Mouse (Mus musculus) monocyte, adult 5-6 weeks (primary cell): ENCODE data around the gene Iah1. TPM values are rescaled to one million over a fixed set of nuclear protein-coding genes. Genes with fewer than 3 reads are reported as not detected.

Source experiments
- ATAC-seq: fragments of 153-309, 156-312 bp; replicated peaks from 2 replicates; pipeline ENCODE4 v1.8.0; 2017; ENCODE audit warnings: mild to moderate bottlenecking; ENCODE audit not compliant: low TSS enrichment, insufficient number of reproducible peaks, severe bottlenecking, poor library complexity, low FRiP score
- total RNA-seq: library from RNA; stranded (forward); fragments of 200-1000, 200-491, 200-594 nt; gene quantifications from 3 replicates; pipeline ENCODE4 v1.2.3, GENCODE M21; 2017

Gene Iah1
- total RNA-seq, 1 experiment from 2014 or later: 10.9 TPM

- no peak for ATAC-seq
Measured at GRCm38 (mm10) chr12:21312201-21312600, 4.0 kb upstream of the Iah1 start.

GRCm38 (mm10) chr12:21316869-21317265 is 678 bp downstream of the Iah1 start:
- no peak for ATAC-seq

- no peak for ATAC-seq
Measured at GRCm38 (mm10) chr12:21318143-21318895, 2.1 kb downstream of the Iah1 start.

GRCm38 (mm10) chr12:21320317-21320716 is 4.1 kb downstream of the Iah1 start:
- no peak for ATAC-seq

GRCm38 (mm10) chr12:21321170-21321569 is 5.0 kb downstream of the Iah1 start:
- no peak for ATAC-seq

- ATAC-seq: 0 out of 2 replicates have a peak, but pooled peaks have one; percentile 1
Measured at GRCm38 (mm10) chr12:21322296-21322695, 6.1 kb downstream of the Iah1 start.

- ATAC-seq: no peak
Measured at GRCm38 (mm10) chr12:21322856-21323255, 6.7 kb downstream of the Iah1 start.

GRCm38 (mm10) chr12:21324101-21324500 is 7.9 kb downstream of the Iah1 start:
- no peak for ATAC-seq

GRCm38 (mm10) chr12:21325266-21325665 is 9.1 kb downstream of the Iah1 start:
- ATAC-seq: no peak

- no peak for ATAC-seq
Measured at GRCm38 (mm10) chr12:21326325-21326724, 10.1 kb downstream of the Iah1 start.

GRCm38 (mm10) chr12:21329661-21330400 is 13.6 kb downstream of the Iah1 start:
- ATAC-seq: no peak

- ATAC-seq: no peak
Measured at GRCm38 (mm10) chr12:21330961-21331576, 14.9 kb downstream of the Iah1 start.

- no peak for ATAC-seq
Measured at GRCm38 (mm10) chr12:21331711-21332110, 15.5 kb downstream of the Iah1 start.

- ATAC-seq: no peak
Measured at GRCm38 (mm10) chr12:21333021-21333420, 16.8 kb downstream of the Iah1 start.

- no peak for ATAC-seq
Measured at GRCm38 (mm10) chr12:21333766-21334165, 17.6 kb downstream of the Iah1 start.

GRCm38 (mm10) chr12:21335869-21336268 is 19.7 kb downstream of the Iah1 start:
- ATAC-seq: peak; percentile 92

GRCm38 (mm10) chr12:21337171-21337570 is 21.0 kb downstream of the Iah1 start:
- no peak for ATAC-seq

- ATAC-seq: no peak
Measured at GRCm38 (mm10) chr12:21340674-21341073, 24.5 kb downstream of the Iah1 start.

GRCm38 (mm10) chr12:21346972-21347371 is 30.8 kb downstream of the Iah1 start:
- no peak for ATAC-seq
